Mouse (Mus musculus) myocyte (in vitro differentiated cells): ENCODE measurements around the gene Zc3hc1. TPM values are rescaled to one million over a fixed set of nuclear protein-coding genes. Genes with fewer than 3 reads are reported as not detected.
"Not testable (repeated sequence)": the region's sequence is repeated elsewhere in the genome, so short reads cannot be mapped to it uniquely, and the experiment has no call there.

Experiments used
- H3K27me3 ChIP-seq: one replicate; pipeline ENCODE4 v1.6.1; 2011; ENCODE audit not compliant: control insufficient read depth, insufficient read depth, insufficient read length
- H3K36me3 ChIP-seq: one replicate; pipeline ENCODE4 v1.6.1; 2011; ENCODE audit not compliant: control insufficient read depth, insufficient read depth
- H3K4me2 ChIP-seq: one replicate; pipeline ENCODE4 v1.6.1; 2011; ENCODE audit warnings: low read depth, control low read depth
- H3K4me3 ChIP-seq: one replicate; pipeline ENCODE4 v1.5.1; 2011; ENCODE audit warnings: mild to moderate bottlenecking, control low read depth, moderate library complexity
- H3K79me2 ChIP-seq: one replicate; pipeline ENCODE4 v1.6.1; 2011; ENCODE audit not compliant: control insufficient read depth, insufficient read depth
- H3ac ChIP-seq: one replicate; pipeline ENCODE4 v1.6.1; 2011; ENCODE audit not compliant: control insufficient read depth, insufficient read length
- CEBPB ChIP-seq: IDR thresholded peaks from 2 replicates; pipeline ENCODE4 v1.6.1; 2011; ENCODE audit warnings: mild to moderate bottlenecking, moderate library complexity; ENCODE audit not compliant: poor library complexity, insufficient read depth, severe bottlenecking
- E2F4 ChIP-seq: IDR thresholded peaks from one replicate; pipeline ENCODE4 v1.6.1; 2011; ENCODE audit warnings: mild to moderate bottlenecking, control low read depth, moderate library complexity; ENCODE audit not compliant: insufficient read depth
- MAX ChIP-seq: IDR thresholded peaks from one replicate; pipeline ENCODE4 v1.6.1; 2011; ENCODE audit warnings: low read depth, mild to moderate bottlenecking, control low read depth
- MYOD1 ChIP-seq, 3 experiments: IDR thresholded peaks; one replicate each; pipeline ENCODE4 v1.6.1; 2011; ENCODE audit warnings: control low read depth in 2 of 3, low read depth in 2 of 3, mild to moderate bottlenecking in 2 of 3, moderate library complexity in 1 of 3; ENCODE audit not compliant: insufficient read length in 2 of 3, control insufficient read depth in 1 of 3
- MYOG ChIP-seq, 3 experiments: IDR thresholded peaks; one replicate each; pipeline ENCODE4 v1.6.1; 2011; ENCODE audit warnings: control low read depth in 2 of 3, low read depth in 2 of 3, mild to moderate bottlenecking in 2 of 3; ENCODE audit not compliant: insufficient read length in 2 of 3, control insufficient read depth in 1 of 3, insufficient read depth in 1 of 3
- POLR2A ChIP-seq: IDR thresholded peaks from one replicate; pipeline ENCODE4 v1.6.1; 2011; ENCODE audit warnings: low read depth, mild to moderate bottlenecking, control low read depth, moderate library complexity; ENCODE audit not compliant: insufficient read length
- POLR2AphosphoS2 ChIP-seq: IDR thresholded peaks from one replicate; pipeline ENCODE4 v1.6.1; 2011; ENCODE audit warnings: low read depth, control low read depth; ENCODE audit not compliant: insufficient read length
- REST ChIP-seq: IDR thresholded peaks from one replicate; pipeline ENCODE4 v1.6.1; 2011; ENCODE audit warnings: mild to moderate bottlenecking, control low read depth, moderate library complexity; ENCODE audit not compliant: insufficient read depth, insufficient read length
- SRF ChIP-seq: IDR thresholded peaks from one replicate; pipeline ENCODE4 v1.6.1; 2011; ENCODE audit warnings: low read depth; ENCODE audit not compliant: control insufficient read depth, insufficient read length
- TCF12 ChIP-seq: IDR thresholded peaks from one replicate; pipeline ENCODE4 v1.6.1; 2011; ENCODE audit warnings: mild to moderate bottlenecking, control low read depth; ENCODE audit not compliant: poor library complexity, insufficient read depth, severe bottlenecking
- TCF3 ChIP-seq: IDR thresholded peaks from one replicate; pipeline ENCODE4 v1.6.1; 2011; ENCODE audit warnings: low read depth, control low read depth; ENCODE audit not compliant: insufficient read length
- USF1 ChIP-seq: IDR thresholded peaks from one replicate; pipeline ENCODE4 v1.6.1; 2011; ENCODE audit warnings: low read depth, mild to moderate bottlenecking, control low read depth, moderate library complexity
- polyA plus RNA-seq: library from polyadenylated mRNA; unstranded; fragments of >200 nt; fragmentation: generic; extraction: Trizol; gene quantifications from one replicate; pipeline ENCODE4 v1.2.1, GENCODE M21; 2012; ENCODE audit warnings: missing spikeins

Gene Zc3hc1
- polyA plus RNA-seq, 1 experiment = 35.2 TPM

GRCm38 (mm10) chr6:30400716-30401115 is 9.9 kb upstream of the Zc3hc1 start:
- no peak for TF ChIP-seq MYOG (IDR thresholded peaks at IDR 0.05; ENCODE audit: control insufficient read depth in 1 of 3, insufficient read depth in 1 of 3, insufficient read length in 2 of 3, low read depth in 2 of 3)
- TF ChIP-seq E2F4 = no peak
- TF ChIP-seq POLR2A = no peak
- no peak for TF ChIP-seq TCF12
- no peak for TF ChIP-seq CEBPB
- no peak for TF ChIP-seq REST
- TF ChIP-seq POLR2AphosphoS2 = no peak
- no peak for TF ChIP-seq MAX
- Histone ChIP-seq H3K4me3 (peak overlapping the region; percentile 55), H3K4me2 (peak overlapping the region; percentile 94), H3K36me3 (no peaks in the 10 kb centered on the region), H3K79me2 (peaks cover 36% of the 10 kb centered on the region), H3ac (peak overlapping the region; percentile 24), H3K27me3 (no peaks in the 10 kb centered on the region)

- H3ac ChIP-seq = no peak overlapping the region
- TF ChIP-seq REST = no peak
- no peak for TF ChIP-seq MYOD1 (IDR thresholded peaks at IDR 0.05; ENCODE audit: control insufficient read depth in 1 of 3, insufficient read length in 2 of 3, low read depth in 2 of 3)
- TF ChIP-seq MAX = no peak
- peak overlapping the region; percentile 94 for H3K4me2 ChIP-seq
- H3K27me3 ChIP-seq = no peaks in the 10 kb centered on the region
- no peaks in the 10 kb centered on the region for H3K36me3 ChIP-seq
- peaks cover 30% of the 10 kb centered on the region for H3K79me2 ChIP-seq
- peak overlapping the region; percentile 55 for H3K4me3 ChIP-seq
Measured at GRCm38 (mm10) chr6:30400146-30400545, 9.3 kb upstream of the Zc3hc1 start.

GRCm38 (mm10) chr6:30391996-30392395 is 1.2 kb upstream of the Zc3hc1 start:
- Histone ChIP-seq H3K4me3 (no peak overlapping the region), H3K36me3 (no peaks in the 10 kb centered on the region), H3K4me2 (no peak overlapping the region), H3K79me2 (peaks cover 21% of the 10 kb centered on the region), H3ac (no peak overlapping the region), H3K27me3 (no peaks in the 10 kb centered on the region)
- TF ChIP-seq TCF3 (no peak), POLR2AphosphoS2 (no peak), REST (no peak), MAX (no peak), MYOG (IDR thresholded peaks at IDR 0.05; ENCODE audit: control insufficient read depth in 1 of 3, insufficient read depth in 1 of 3, insufficient read length in 2 of 3, low read depth in 2 of 3) (no peak), E2F4 (no peak), SRF (no peak), POLR2A (no peak), TCF12 (no peak), MYOD1 (IDR thresholded peaks at IDR 0.05; ENCODE audit: control insufficient read depth in 1 of 3, insufficient read length in 2 of 3, low read depth in 2 of 3) (no peak), USF1 (no peak), CEBPB (no peak)

GRCm38 (mm10) chr6:30390271-30390670 is 557 bp downstream of the Zc3hc1 start:
- H3ac ChIP-seq, H3K36me3 ChIP-seq, H3K27me3 ChIP-seq: not testable (repeated sequence)
- peak overlapping the region; percentile 80 for H3K4me3 ChIP-seq
- peak overlapping the region; percentile 56 for H3K4me2 ChIP-seq
- H3K79me2 ChIP-seq = peaks cover 21% of the 10 kb centered on the region

- H3K4me3 ChIP-seq = no peak overlapping the region
- H3K4me2 ChIP-seq = no peak overlapping the region
- TF ChIP-seq MYOG (IDR thresholded peaks at IDR 0.05; ENCODE audit: control insufficient read depth in 1 of 3, insufficient read depth in 1 of 3, insufficient read length in 2 of 3, low read depth in 2 of 3) = no peak
- TF ChIP-seq POLR2AphosphoS2 = no peak
- TF ChIP-seq TCF12 = no peak
- TF ChIP-seq TCF3 = no peak
- no peak for TF ChIP-seq E2F4
- no peak for TF ChIP-seq MAX
- TF ChIP-seq USF1 = no peak
- no peak for TF ChIP-seq CEBPB
- TF ChIP-seq MYOD1 (IDR thresholded peaks at IDR 0.05; ENCODE audit: control insufficient read depth in 1 of 3, insufficient read length in 2 of 3, low read depth in 2 of 3) = no peak
- TF ChIP-seq POLR2A = no peak
- no peak for TF ChIP-seq REST
- no peak for TF ChIP-seq SRF
- no peaks in the 10 kb centered on the region for H3K79me2 ChIP-seq
- no peak overlapping the region for H3ac ChIP-seq
- no peaks in the 10 kb centered on the region for H3K27me3 ChIP-seq
- H3K36me3 ChIP-seq = peaks cover 44% of the 10 kb centered on the region
Measured at GRCm38 (mm10) chr6:30381116-30381515, 9.7 kb downstream of the Zc3hc1 start.

GRCm38 (mm10) chr6:30375791-30376190 is 15.0 kb downstream of the Zc3hc1 start:
- no peaks in the 10 kb centered on the region for H3K27me3 ChIP-seq
- H3ac ChIP-seq = no peak overlapping the region
- H3K4me3 ChIP-seq = no peak overlapping the region
- no peak for TF ChIP-seq USF1
- TF ChIP-seq E2F4 = no peak
- TF ChIP-seq TCF3 = no peak
- no peak for TF ChIP-seq CEBPB
- no peak for TF ChIP-seq SRF
- TF ChIP-seq MYOG (IDR thresholded peaks at IDR 0.05; ENCODE audit: control insufficient read depth in 1 of 3, insufficient read depth in 1 of 3, insufficient read length in 2 of 3, low read depth in 2 of 3) = no peak
- TF ChIP-seq POLR2A = no peak
- TF ChIP-seq POLR2AphosphoS2 = no peak
- no peak for TF ChIP-seq MAX
- no peak for TF ChIP-seq TCF12
- no peak for TF ChIP-seq REST
- TF ChIP-seq MYOD1 (IDR thresholded peaks at IDR 0.05; ENCODE audit: control insufficient read depth in 1 of 3, insufficient read length in 2 of 3, low read depth in 2 of 3) = no peak
- peaks cover 60% of the 10 kb centered on the region for H3K36me3 ChIP-seq
- no peak overlapping the region for H3K4me2 ChIP-seq
- no peaks in the 10 kb centered on the region for H3K79me2 ChIP-seq
